Mouse (Mus musculus) layer of hippocampus, adult 8-10 months (tissue): ENCODE data around the gene Arv1. TPM values are rescaled to one million over a fixed set of nuclear protein-coding genes. Genes with fewer than 3 reads are reported as not detected.

Experiments
- DNase-seq, 2 experiments: peaks; one replicate each; pipeline ENCODE4 v3.0.0; 2022; ENCODE audit warnings: low spot score in 2 of 2
- total RNA-seq, 4 experiments: library from RNA; stranded (reverse); gene quantifications; 2 replicates each; pipeline ENCODE4 v1.2.4; 2022

Arv1 gene
- total RNA-seq: 10 to 100 TPM; 13.3 to 17.5 (median 15.2) TPM

DNA sequence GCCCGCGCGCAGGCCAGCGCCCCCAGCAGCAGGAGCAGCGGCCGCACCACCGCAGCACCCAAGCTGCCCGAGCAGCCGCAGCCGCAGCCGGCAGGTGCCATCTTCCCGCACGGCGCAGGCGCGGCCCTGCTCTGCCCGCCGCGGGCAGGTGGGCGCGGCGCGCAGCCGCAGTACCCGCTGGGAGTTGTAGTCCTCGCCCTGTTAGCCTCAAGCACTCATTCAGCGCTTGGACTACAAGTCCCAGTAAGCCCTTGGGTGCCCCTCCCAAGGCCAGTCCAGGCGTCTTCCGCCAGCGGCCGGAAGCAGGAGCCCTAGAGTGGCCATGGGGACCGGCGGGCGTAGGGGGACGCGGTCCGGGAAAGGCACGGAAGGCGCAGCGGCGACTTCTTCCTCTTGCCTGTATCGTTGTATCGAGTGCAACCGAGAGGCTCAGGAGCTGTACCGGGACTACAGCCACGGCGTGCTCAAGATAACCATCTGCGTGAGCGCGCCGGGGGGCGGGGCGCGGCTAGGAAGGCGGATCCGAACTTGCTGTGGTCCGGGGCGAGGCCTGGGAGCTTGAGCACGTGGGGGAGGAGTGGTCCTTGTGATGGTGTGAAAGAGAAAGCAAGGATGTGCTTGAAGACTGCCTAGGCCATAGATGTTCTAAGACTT lies at the start of gene Arv1, which contains the start of gene Ttc13:
TSS of gene Arv1 (plus strand) at position 278 of the 654 bp plus-strand sequence.
TSS of gene Ttc13 (minus strand) at position 122 of the 654 bp plus-strand sequence.
- peak; percentile 93 to 95 for DNase-seq

DNA sequence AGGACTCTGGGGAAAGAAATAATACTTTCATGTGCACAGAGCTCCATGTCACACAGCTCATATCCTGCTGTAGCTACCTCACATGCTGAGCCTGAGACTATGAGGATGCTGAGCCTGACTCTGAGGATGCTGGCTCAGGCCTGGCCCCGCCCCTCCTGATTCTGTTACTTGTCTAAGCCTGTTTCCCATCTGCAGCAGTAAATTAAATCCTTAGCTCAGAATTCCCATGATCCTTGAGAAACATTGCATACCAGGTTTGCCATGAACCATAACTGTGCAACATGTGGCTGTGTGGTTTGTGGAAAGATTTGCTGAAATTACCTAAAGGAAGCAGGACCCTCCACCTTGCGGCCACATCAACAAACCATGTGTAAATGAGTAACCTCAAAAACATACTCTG lies 49.6 kb upstream of the Arv1 start:
- DNase-seq: no peak

DNA sequence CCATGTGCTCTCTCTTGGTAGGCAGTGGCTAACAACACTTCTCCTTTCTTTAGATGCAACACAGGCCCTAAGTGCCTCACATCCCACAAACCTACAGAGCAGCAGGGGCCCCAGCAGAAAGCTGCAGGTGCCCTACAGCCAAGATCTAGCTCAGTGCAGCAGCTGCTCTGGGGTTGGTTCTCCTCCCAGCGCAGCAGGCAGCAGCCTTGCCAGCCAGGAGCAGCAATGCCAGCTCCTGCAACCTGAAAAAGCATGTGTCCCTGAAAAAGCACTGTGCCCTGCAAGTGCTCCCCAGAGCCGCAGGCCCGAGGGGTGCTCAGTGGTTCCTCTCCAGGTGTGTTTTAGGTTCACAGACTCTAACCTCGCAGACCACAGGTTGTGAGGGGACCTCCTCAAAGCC lies 45.3 kb upstream of the Arv1 start:
- DNase-seq: no peak

DNA sequence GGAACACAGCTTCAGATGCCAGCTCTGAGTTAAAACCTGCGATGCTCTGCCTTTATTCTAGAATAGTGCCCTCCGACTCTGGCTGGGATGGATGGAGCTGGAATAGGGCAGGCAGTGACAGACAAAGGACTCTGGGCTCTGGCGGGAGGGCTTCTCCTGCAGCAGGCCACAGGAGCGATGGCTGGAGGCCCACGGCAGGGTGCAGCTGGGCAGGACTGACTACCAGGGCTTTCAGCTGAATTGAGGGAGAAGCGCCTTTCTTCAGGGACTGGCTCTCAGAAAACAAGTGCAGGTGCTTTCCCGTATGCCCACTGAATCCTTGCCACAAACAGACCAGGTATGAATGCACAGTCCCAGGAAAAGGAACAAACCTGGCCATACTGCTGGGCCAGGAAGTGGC lies 44.9 kb upstream of the Arv1 start:
- peak in 1 of 2 experiments; percentile 38 for DNase-seq

DNA sequence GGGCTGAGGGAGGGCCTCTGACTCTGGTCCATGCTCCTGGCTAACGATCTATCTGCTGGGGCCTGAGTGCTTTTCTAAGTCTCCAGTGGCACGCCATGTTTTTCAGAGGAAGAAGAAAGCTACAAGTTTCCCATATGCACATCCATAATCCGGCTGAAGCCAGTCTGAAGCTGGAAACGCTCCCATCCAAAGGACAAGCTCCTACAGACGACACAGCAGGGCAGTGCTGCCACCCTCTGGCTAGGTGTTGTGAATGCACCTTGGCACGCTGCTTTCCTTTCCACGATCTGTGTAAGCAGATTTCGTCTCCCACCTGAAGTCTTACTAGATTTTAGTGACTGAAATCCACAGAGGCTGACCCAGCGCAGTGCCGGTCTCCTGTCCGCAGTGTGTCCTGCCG lies 44.5 kb upstream of the Arv1 start:
- peak; percentile 84 to 90 for DNase-seq

DNA sequence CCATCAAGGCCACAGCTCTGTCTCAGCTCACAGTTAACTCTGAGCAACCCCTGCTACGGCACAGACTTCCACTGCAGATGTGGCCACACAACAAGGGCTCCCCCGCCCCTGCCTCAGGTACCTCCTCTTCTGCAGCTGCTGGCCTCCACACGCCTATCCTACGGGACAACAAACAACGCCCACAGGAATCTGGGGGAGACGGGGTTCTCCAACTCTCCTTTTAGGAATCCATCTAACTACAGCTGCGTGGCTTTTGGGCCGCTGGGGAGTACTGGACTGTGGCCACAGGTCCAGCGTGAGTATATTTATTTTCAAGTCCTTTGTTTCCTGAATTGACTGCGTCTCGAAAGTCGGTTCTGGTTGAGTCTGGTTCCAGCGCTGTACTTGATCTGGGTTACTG lies 43.7 kb upstream of the Arv1 start:
- no peak for DNase-seq

DNA sequence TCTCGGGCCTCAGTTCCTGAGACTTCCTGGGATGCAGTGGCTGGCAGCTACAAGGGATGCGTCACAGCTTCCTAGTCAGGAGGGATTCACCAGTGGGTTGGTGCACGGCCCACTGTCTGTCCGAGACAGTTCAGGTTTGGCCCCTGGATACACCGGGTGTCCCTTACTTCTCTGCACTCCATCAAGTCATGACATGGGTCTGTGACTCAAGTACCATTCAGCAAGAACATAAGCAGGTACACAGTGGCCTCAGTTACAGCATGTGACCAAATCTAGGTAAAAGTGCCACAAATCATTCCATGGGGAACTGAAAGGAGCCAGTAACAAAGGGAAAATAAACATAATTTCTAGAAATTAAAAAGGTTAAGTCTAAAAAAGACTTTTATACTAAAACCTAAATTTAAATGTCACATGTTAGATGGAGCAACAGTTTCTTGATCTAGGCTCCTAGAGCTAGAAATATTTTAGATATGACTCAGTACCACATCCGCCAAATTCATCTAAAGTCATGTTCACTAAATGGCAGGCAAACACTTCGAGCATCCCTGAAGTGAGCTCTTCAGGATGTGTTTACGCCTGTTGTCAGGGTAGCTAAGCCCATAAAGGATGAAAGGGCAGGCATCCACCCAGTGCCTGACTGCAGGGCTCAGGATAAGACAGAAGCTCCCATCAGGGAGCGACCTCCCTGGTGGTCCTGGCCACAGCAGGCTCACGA lies 40.7 kb upstream of the Arv1 start:
- DNase-seq: no peak

DNA sequence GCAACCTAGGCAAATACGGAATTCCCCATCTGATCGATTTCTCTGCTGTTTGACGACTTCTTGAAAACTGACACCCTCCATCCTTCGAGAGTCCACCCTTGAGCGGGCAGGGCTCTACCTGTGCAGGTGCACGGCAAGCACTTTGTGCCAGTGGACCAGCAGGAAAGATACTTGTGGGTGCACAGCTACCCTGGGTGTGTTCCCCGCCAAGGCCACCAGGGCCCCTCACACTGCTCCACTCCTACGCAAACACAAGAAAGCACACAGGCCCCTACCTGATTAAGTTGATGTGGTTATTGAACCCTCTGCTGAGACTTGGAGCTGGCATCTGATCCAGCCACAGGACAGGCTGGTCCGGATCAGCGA lies 40.2 kb upstream of the Arv1 start:
- DNase-seq: no peak

DNA sequence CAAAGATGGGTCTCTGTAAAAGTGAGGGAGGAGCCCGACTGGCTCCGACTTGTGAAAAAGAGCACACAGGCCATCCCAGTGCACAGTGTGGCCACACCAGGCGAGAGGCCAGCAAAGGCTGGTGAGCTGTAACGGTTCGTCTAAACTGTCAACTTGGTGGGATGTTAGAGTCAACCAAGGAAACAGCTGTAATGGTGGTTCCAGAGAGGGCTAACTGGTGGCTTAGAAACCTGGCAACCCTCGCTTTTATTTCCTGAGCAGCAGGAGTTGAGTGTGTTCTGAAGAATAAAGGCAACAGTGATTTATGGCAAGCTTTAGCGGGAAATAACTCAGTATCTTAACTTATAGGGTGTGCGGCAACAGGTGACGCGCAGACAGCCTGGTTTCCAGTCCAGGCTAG lies 39.7 kb upstream of the Arv1 start:
- no peak for DNase-seq

DNA sequence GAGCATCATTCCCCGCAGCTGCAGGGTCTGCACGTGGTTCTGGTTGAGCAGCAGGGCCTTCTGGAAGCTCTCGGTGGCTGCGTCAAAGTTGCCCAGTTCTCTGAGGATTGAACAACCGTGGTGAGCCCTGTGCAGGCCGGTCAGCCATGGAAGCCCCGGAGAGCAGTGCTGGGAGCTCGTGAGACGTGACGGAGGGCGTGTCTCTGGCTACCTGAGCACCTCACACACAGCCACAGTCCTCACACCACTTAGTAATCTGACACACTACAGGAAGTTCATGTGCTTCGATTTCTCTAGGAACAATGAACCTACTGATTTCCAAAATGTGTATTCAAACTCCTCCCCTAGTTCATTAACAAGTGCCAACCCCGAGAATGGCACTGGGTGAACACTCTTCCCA lies 33.0 kb upstream of the Arv1 start:
- no peak for DNase-seq

DNA sequence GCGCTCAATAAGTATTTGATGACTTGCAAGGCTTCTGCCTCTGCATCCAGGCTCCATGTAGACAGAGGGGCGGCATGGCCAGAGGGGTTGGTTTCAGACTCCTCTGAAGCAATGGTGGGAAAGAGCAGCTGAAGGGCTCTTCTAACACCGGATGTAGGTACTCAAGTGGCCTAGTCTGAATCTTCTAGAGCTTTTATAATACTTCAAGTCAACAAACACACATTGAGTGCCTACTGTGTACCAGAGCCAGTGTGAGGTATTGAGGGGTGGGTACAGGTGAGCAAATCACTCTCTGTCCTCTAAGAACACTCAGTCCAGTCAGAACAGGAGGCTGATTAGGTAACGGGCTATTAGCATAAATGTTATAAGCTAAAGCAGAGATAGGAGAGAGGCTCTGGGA lies 30.2 kb upstream of the Arv1 start:
- no peak for DNase-seq

DNA sequence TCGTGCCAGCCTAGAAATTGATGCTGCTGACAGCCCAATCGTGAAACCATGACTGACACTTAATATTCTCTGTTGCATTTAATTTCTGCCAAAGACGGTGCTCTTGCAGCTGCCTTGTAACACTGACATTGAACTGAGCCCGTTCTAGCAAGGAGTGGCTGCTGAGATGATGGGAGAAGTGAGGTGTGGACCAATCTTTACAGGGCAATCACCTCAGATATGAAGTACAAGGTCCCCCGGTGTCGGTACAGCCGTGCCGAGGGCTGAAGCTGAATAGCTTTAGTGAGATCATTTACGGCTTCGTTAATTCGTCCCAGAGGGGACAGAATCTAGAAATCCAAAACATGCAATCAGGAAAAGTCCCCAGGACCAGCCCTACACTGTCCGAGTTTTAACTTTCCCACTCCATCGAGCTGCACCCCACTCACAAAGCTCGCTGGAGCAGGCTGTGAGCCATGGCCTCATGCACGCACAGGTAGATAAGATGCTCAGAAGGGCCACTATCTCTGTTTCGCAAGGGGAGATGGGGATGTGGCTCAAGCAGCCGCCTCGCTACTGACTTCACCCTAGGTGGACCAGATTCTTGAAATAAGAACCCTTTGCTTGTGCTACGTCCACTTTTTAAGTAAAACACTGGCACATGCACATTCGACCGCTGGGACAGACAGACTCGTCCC lies 26.4 kb upstream of the Arv1 start:
- DNase-seq: no peak

DNA sequence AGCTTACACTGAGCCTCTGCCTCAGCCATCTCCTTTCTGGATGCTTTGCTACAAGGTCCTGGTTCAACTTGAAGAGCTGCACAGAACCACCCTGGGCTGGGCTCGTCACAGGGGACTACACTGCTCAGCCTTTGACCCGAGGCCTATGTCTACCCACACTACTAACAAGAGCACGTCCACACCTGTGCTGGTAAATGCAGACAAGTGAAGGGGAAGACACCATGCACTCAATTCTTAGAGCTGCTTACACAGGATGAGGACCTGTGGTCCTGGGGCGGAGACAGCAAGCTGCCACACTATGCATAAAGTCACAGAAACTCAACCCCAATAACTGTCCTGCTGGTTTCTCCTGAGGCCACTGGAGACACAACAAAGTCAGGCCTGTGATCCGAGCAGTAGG lies 21.7 kb upstream of the Arv1 start:
- no peak for DNase-seq

DNA sequence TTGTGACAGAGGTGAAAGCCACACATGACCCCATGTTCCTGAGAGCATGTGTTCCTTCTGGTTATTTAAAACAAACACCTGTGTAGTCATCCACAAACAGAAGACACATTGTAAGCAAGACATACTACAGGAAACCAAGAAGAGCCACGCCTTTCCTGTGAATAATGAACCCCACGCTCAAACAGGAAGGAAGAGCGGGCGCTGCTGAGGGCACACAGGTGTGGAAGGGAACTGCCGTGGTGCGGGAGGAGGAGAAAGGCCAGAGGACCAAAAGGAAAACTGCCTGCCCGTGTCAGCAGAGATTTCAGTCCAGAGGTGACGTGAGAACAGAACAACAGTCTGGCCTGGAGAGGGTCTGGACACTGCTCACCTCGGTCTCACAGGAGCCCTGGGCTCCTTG lies 20.9 kb upstream of the Arv1 start:
- DNase-seq: no peak

DNA sequence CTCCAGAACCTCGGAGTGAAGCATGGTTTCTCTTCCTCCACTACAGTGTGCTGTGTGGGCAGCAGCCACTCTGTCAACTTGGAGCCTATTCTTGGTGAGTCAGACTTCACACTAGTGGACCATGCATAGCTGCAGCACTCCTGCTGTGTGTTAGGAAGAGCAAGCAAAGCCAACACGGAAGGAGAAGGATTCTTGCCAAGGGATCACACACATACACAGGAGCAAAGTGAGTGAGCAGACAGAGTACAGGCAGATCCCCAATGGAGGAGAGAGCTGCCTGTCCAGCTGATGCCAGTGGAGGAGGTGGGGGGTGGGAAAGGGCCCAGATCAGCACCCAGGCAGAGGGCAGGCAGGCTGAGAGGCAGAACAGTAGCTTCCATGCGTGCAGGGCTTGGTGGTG lies 19.8 kb upstream of the Arv1 start:
- no peak for DNase-seq

DNA sequence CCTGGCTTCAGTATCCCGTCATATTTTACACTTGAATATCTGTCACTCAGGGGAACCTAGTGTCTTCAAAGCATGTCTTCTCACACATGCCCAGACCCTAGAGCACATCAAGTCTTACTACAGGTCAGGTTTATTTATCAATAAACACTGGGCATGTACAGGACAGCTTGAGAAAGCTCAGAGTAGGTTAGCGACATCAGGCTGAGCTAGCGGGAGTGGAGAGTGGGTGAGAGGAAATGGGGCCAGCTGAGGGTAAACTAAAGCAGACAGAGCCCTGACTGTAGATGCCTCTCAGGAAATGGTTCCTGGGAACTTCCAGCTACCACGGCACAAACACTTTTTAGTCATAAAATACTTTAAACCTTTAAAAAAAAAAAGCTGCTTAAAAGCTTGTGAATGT lies 18.4 kb upstream of the Arv1 start:
- no peak for DNase-seq

DNA sequence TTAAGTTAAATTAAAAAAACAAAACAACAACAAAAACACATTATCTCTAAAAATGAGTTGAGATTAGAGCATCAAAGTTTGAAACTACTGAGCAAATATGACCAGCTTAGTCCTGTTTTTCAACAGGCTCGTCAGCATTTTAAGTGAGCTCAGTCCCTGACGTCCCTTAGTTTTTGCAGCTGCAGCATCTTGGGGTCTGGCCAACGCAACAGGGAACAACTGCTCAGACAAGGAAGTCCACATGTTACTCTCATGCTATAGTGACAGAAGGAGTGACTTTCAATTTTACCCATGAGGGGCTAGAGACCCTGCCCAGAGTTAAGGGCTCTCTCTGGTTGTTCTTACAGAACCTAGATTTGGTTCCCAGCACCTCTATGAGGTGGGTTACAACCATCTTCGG lies 17.6 kb upstream of the Arv1 start:
- DNase-seq: no peak

DNA sequence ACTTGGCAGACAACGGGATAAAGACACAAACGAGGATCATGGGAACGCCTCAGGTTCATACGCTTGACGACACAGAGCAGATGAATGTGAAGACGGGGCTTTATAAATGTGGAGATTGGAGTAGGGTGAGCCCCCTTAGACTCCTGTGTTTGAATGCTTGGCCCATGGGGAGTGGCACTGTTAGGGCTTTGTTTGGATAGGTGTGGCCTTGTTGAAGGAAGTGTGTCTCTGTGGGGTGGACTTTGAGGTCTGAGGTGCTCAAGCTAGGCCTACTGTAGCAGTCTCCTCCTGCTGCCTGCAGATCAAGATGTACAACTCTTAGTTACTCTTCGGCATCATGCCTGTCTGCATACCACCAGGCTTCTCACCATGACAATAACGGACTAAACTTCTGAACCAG lies 16.1 kb upstream of the Arv1 start:
- DNase-seq: no peak

DNA sequence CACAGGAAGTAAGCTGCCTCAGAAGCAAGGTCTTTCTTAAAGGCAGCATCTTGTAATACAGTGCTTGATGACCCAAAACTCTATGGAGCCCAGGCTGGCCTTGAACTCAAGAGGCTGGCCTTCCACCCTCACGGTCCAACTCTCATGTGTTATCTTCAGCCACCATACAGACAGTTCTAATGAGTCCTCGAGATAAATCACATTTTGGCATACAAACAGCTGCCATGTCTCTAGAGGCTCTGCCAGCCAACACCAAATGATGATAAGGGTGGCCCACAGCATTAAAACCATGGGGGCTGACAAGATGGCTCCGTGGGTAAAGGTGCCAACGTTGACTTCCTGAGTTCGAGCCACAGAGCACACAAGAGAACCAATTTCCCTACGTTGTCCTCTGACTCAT lies 8.7 kb upstream of the Arv1 start:
- DNase-seq: no peak

DNA sequence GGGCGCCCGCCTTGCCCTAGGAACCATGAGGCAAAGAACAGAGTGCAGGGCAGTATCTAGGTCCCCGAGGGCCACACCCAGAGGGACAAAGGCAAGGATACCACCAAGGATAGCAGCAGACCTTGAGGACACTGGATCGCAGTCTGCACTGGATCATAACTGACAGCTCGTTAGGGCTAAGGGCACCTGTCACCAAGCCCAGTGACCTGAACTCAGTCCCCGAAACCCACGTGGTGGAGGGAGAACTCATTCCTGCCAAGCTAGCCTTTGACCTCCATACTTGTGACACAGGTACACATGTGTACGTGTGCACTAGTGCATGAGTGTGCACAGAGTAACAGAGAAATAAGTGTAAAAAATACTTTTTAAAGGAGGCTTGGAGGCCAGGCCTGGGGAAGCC lies 6.2 kb upstream of the Arv1 start:
- no peak for DNase-seq

DNA sequence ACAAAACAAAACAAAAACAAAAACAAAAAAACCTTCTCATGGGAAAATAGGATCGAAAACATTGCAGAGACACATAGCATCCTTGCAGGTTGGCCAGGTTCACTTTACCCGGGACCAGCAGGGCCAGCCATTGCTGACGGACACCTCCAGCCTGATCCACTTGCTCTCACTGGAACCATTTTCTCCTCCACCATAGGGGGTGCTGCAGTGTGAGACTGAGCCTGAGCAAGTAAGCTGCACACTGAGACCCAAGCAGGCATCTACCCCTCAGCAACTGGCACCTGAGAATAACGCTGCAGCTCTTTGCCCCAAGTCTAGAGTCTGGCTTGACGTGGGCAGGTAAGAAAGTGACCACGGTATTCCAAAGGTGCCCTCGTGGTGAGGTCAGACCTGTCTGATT lies 1.8 kb upstream of the Arv1 start:
- DNase-seq: no peak

DNA sequence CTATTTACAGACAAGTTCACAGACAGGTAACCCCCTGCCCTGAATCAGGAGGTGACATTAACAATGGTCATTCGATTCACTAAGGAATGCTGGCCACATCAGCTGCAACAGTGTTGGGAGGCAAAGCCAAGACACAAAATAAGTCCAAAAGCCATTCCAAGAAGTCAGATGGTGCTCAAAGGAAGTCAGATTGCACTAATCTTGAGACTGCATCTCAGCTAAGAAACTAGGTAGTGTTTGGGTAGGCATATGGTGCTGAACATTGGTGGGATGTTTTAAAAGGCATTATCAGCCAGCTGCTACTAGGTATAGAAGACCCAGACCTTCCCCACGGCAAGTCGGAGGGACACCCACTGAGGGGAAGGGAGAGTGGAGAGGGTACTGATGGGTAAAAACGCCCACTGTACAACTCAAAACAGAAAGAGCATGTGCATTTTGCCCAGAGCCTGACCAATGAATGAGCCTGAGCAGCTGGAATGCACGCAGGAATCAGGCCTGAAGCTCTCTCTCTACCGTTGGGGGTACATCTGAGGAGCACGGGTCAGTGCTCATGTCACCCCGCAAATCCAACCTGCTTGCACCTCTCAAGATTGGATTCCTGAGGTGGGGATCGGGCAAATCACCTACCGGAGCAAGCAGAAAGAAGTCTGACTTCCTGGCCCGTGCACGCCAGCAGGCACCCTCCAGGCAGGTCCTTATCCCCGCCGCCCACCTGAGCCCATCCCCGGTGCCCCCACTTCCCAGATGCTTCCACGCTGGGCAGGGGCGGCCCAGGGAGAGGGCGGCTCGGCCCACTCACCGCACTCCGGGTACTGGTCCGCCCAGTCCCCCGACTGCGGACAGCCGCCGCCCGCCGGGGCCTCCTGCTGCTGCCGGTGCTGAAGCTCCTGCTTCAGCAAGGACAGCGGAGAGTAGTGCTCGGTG lies 739 bp upstream of the Arv1 start:
- DNase-seq: peak; percentile 14 to 16
